Mouse (Mus musculus) heart, postnatal 14 days (tissue): ENCODE results near the gene Prex1. TPM values are rescaled to one million over a fixed set of nuclear protein-coding genes. Genes with fewer than 3 reads are reported as not detected.

Source experiments
- DNase-seq, 2 experiments: peaks; one replicate each; pipeline ENCODE4 v3.0.0; 2021 to 2022
- intact Hi-C: fragments of 180-260 bp; cut with DNase I; formaldehyde crosslinking; loops from one replicate; pipeline ENCODE4 v1.15.1; 2025
- total RNA-seq, 2 experiments: library from RNA; stranded (reverse); gene quantifications; 2 replicates each; pipeline ENCODE4 v1.2.3; 2021

Gene Prex1
- total RNA-seq, 2 experiments from 2014 or later = 10.7 to 11.9 TPM

- no peak for DNase-seq
- intact Hi-C loops = no loop called here
These were observed 73.9 kb downstream of the Prex1 start for GRCm38 (mm10) chr2:166639750-166640149.

- intact Hi-C loops = no loop called here
- DNase-seq = peak in 1 of 2 experiments; percentile 16
These were observed 74.5 kb downstream of the Prex1 start for GRCm38 (mm10) chr2:166638947-166639641.

- intact Hi-C loops = no loop called here
- DNase-seq = no peak
These were observed 75.4 kb downstream of the Prex1 start for GRCm38 (mm10) chr2:166638079-166638800.

GRCm38 (mm10) chr2:166637673-166637990 is 76.0 kb downstream of the Prex1 start:
- intact Hi-C loops = no loop called here
- no peak for DNase-seq

- intact Hi-C loops = no loop called here
- DNase-seq = no peak
These were observed 76.6 kb downstream of the Prex1 start for GRCm38 (mm10) chr2:166636867-166637672.

GRCm38 (mm10) chr2:166635521-166635920 is 78.1 kb downstream of the Prex1 start:
- no peak for DNase-seq
- intact Hi-C loops = no loop called here

- no peak for DNase-seq
- intact Hi-C loops = no loop called here
These were observed 80.9 kb downstream of the Prex1 start for GRCm38 (mm10) chr2:166632571-166633361.

- intact Hi-C loops = no loop called here
- no peak for DNase-seq
These were observed 81.9 kb downstream of the Prex1 start for GRCm38 (mm10) chr2:166631621-166632171.

- no peak for DNase-seq
- intact Hi-C loops = no loop called here
These were observed 82.4 kb downstream of the Prex1 start for GRCm38 (mm10) chr2:166631189-166631588.

GRCm38 (mm10) chr2:166629941-166630674 is 83.5 kb downstream of the Prex1 start:
- peak in 1 of 2 experiments; percentile 25 for DNase-seq
- intact Hi-C loops = no loop called here

- no peak for DNase-seq
- intact Hi-C loops = no loop called here
These were observed 86.1 kb downstream of the Prex1 start for GRCm38 (mm10) chr2:166627578-166627977.

- no peak for DNase-seq
- intact Hi-C loops = no loop called here
These were observed 88.4 kb downstream of the Prex1 start for GRCm38 (mm10) chr2:166625219-166625618.

GRCm38 (mm10) chr2:166623081-166623567 is 90.5 kb downstream of the Prex1 start:
- intact Hi-C loops = no loop called here
- peak; percentile 38 to 42 for DNase-seq

GRCm38 (mm10) chr2:166622590-166622989 is 91.0 kb downstream of the Prex1 start:
- no peak for DNase-seq
- intact Hi-C loops = no loop called here

- intact Hi-C loops = no loop called here
- no peak for DNase-seq
These were observed 91.6 kb downstream of the Prex1 start for GRCm38 (mm10) chr2:166622079-166622478.

- no peak for DNase-seq
- intact Hi-C loops = no loop called here
These were observed 92.8 kb downstream of the Prex1 start for GRCm38 (mm10) chr2:166620529-166621466.

GRCm38 (mm10) chr2:166619906-166620490 is 93.6 kb downstream of the Prex1 start:
- DNase-seq = no peak
- intact Hi-C loops = no loop called here

GRCm38 (mm10) chr2:166619270-166619669 is 94.4 kb downstream of the Prex1 start:
- no peak for DNase-seq
- intact Hi-C loops = no loop called here
